Mouse (Mus musculus): Measurements from ENCODE around the gene Mok. TPM values are rescaled to one million over a fixed set of nuclear protein-coding genes. Genes with fewer than 3 reads are reported as not detected.

Gene Mok
- polyA plus RNA-seq, 1 experiment, result 3.3 TPM

DNA sequence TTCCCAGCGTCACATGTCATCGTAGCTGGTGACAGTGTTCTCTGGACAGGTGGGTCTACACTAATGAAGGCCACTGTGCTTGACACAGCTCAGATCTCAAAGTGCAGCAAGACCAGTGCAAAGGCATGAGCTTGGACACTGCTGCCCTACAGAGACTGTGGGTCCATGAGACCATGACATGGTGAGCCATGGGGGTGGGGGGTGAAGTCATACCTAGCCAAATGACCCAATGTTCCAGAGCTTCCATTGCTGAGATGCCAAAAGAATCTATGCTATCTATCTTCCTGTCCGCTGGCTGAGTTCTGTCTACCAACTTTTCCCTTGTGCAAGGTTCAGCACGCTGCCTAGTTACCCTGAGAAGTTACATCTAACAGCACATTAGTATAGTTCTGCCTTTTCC, 11.8 kb downstream of the Mok start:
- Histone ChIP-seq H3K27me3 (ENCODE audit: control insufficient read depth, insufficient read depth, insufficient read length) (no peaks in the 10 kb centered on the region), H3K4me3 (no peak overlapping the region), H3K79me2 (ENCODE audit: control insufficient read depth, insufficient read depth) (no peaks in the 10 kb centered on the region), H3ac (ENCODE audit: control insufficient read depth, insufficient read length) (no peak overlapping the region), H3K4me2 (ENCODE audit: low read depth) (no peak overlapping the region), H3K36me3 (ENCODE audit: control insufficient read depth, insufficient read depth) (no peaks in the 10 kb centered on the region)
- TF ChIP-seq TCF12 (IDR thresholded peaks at IDR 0.05; ENCODE audit: insufficient read depth, poor library complexity, severe bottlenecking) (no peak), SRF (IDR thresholded peaks at IDR 0.05; ENCODE audit: control insufficient read depth, insufficient read length, low read depth) (no peak), CEBPB (IDR thresholded peaks at IDR 0.05; ENCODE audit: insufficient read depth, poor library complexity, severe bottlenecking) (no peak)

DNA sequence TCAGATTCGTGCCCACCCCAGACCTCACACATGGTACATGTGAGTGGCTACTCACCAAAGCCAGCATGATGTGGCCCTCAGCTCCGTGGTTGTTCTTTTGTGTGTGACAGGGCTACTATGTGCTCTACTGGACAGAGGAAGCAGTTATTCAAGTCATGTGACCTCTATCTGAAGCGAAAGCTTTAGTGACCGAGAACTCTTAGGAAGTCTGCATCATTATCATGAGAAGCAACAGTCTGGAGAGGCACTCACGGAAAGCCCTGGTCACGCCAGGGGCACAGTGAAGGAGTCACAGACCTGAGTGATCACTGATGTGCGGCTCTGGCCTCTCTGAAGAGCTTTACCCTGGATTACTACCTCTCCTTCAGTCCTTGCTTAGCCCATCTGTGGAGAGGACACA, 18.4 kb downstream of the Mok start:
- TF ChIP-seq MYOG (IDR thresholded peaks at IDR 0.05; ENCODE audit: control insufficient read depth in 1 of 3, insufficient read depth in 1 of 3, insufficient read length in 2 of 3, low read depth in 2 of 3), result no peak
- Histone ChIP-seq H3K4me3 (no peak overlapping the region), H3ac (ENCODE audit: control insufficient read depth, insufficient read length) (no peak overlapping the region), H3K27me3 (ENCODE audit: control insufficient read depth, insufficient read depth, insufficient read length) (no peaks in the 10 kb centered on the region), H3K36me3 (ENCODE audit: control insufficient read depth, insufficient read depth) (no peaks in the 10 kb centered on the region), H3K79me2 (ENCODE audit: control insufficient read depth, insufficient read depth) (no peaks in the 10 kb centered on the region), H3K4me2 (ENCODE audit: low read depth) (no peak overlapping the region)

DNA sequence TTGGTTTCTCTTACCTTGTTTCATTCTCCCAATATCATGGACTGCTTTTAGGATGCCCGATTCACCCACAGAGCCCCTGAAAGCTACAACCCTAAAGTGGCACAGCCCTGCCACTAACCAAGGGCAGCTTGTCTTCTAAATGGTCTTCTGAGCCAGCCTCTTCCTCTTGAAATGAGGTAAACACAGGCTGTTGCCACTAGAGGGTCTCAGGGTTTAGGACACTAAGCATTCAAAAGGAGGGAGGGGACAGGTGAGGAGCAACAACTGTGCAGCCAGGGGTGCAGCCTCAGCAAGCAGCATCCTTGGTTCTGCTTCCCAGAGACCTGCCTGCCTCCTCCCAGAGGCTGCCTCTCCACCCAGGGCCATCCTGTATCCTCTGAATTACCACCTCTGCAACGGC, 19.0 kb downstream of the Mok start:
- H3K4me2 ChIP-seq (ENCODE audit: low read depth), result no peak overlapping the region
- no peak overlapping the region for H3ac ChIP-seq (ENCODE audit: control insufficient read depth, insufficient read length)
- no peaks in the 10 kb centered on the region for H3K79me2 ChIP-seq (ENCODE audit: control insufficient read depth, insufficient read depth)
- no peak overlapping the region for H3K4me3 ChIP-seq
- no peaks in the 10 kb centered on the region for H3K27me3 ChIP-seq (ENCODE audit: control insufficient read depth, insufficient read depth, insufficient read length)
- TF ChIP-seq SRF (IDR thresholded peaks at IDR 0.05; ENCODE audit: control insufficient read depth, insufficient read length, low read depth) (no peak), TCF3 (IDR thresholded peaks at IDR 0.05; ENCODE audit: insufficient read length, low read depth) (no peak), E2F4 (IDR thresholded peaks at IDR 0.05; ENCODE audit: insufficient read depth) (no peak), POLR2A (IDR thresholded peaks at IDR 0.05; ENCODE audit: insufficient read length, low read depth) (no peak), TCF12 (IDR thresholded peaks at IDR 0.05; ENCODE audit: insufficient read depth, poor library complexity, severe bottlenecking) (no peak), MYOD1 (IDR thresholded peaks at IDR 0.05; ENCODE audit: control insufficient read depth in 1 of 3, insufficient read length in 2 of 3, low read depth in 2 of 3) (no peak), MYOG (IDR thresholded peaks at IDR 0.05; ENCODE audit: control insufficient read depth in 1 of 3, insufficient read depth in 1 of 3, insufficient read length in 2 of 3, low read depth in 2 of 3) (no peak), USF1 (IDR thresholded peaks at IDR 0.05; ENCODE audit: low read depth) (no peak), POLR2AphosphoS2 (IDR thresholded peaks at IDR 0.05; ENCODE audit: insufficient read length, low read depth) (no peak), MAX (IDR thresholded peaks at IDR 0.05; ENCODE audit: low read depth) (no peak), CEBPB (IDR thresholded peaks at IDR 0.05; ENCODE audit: insufficient read depth, poor library complexity, severe bottlenecking) (no peak)
- no peaks in the 10 kb centered on the region for H3K36me3 ChIP-seq (ENCODE audit: control insufficient read depth, insufficient read depth)

DNA sequence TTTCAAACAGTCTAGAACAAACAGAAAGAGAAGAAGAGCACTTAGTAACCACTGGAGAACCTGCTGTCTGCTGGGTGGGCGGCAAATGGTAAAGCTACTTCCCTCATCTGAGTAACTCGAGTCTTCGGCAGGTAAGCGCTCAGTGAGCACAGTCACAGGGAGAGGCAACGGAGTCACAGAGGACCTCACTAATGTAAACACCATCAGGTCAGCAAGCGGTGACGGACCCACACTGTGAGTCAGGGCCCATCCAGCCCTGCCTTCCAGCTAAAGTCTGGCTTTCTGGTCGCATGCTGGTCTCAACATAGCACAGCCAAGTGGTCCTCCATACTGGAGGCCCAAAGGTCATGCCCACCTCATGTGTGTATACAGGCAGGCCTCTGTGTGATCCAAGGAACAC, 21.4 kb downstream of the Mok start:
- Histone ChIP-seq H3K79me2 (ENCODE audit: control insufficient read depth, insufficient read depth) (no peaks in the 10 kb centered on the region), H3ac (ENCODE audit: control insufficient read depth, insufficient read length) (no peak overlapping the region), H3K4me3 (no peak overlapping the region), H3K4me2 (ENCODE audit: low read depth) (no peak overlapping the region), H3K27me3 (ENCODE audit: control insufficient read depth, insufficient read depth, insufficient read length) (no peaks in the 10 kb centered on the region), H3K36me3 (ENCODE audit: control insufficient read depth, insufficient read depth) (no peaks in the 10 kb centered on the region)
- TF ChIP-seq E2F4 (IDR thresholded peaks at IDR 0.05; ENCODE audit: insufficient read depth) (no peak), SRF (IDR thresholded peaks at IDR 0.05; ENCODE audit: control insufficient read depth, insufficient read length, low read depth) (no peak), MYOD1 (IDR thresholded peaks at IDR 0.05; ENCODE audit: control insufficient read depth in 1 of 3, insufficient read length in 2 of 3, low read depth in 2 of 3) (no peak)

DNA sequence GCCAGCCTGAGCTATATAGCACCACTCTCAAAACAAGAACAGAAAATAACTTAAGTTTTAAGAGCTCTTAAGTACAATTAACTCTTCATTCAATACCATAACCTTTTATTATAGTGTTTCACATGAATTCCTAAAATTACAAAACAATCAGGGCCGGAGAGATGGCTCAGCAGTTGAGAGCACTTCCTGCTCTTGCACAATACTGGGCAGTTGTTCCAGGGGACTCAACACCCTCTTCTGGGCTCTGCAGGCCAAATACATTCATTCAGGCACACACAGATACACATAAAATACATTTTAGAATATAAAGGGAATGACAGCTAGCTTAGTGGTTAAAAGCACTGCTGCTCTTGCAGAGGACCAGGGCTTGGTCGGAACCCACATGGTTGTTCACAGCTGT, 23.9 kb downstream of the Mok start:
- H3K4me2 ChIP-seq (ENCODE audit: low read depth), result no peak overlapping the region
- no peaks in the 10 kb centered on the region for H3K79me2 ChIP-seq (ENCODE audit: control insufficient read depth, insufficient read depth)
- no peaks in the 10 kb centered on the region for H3K36me3 ChIP-seq (ENCODE audit: control insufficient read depth, insufficient read depth)
- no peak overlapping the region for H3ac ChIP-seq (ENCODE audit: control insufficient read depth, insufficient read length)
- H3K4me3 ChIP-seq, result no peak overlapping the region
- no peaks in the 10 kb centered on the region for H3K27me3 ChIP-seq (ENCODE audit: control insufficient read depth, insufficient read depth, insufficient read length)
- 0 out of 2 replicates have a peak, but pooled peaks have one; percentile 35 for TF ChIP-seq CEBPB (IDR thresholded peaks at IDR 0.05; ENCODE audit: insufficient read depth, poor library complexity, severe bottlenecking)
- TF ChIP-seq MYOG (IDR thresholded peaks at IDR 0.05; ENCODE audit: control insufficient read depth in 1 of 3, insufficient read depth in 1 of 3, insufficient read length in 2 of 3, low read depth in 2 of 3), result no peak

DNA sequence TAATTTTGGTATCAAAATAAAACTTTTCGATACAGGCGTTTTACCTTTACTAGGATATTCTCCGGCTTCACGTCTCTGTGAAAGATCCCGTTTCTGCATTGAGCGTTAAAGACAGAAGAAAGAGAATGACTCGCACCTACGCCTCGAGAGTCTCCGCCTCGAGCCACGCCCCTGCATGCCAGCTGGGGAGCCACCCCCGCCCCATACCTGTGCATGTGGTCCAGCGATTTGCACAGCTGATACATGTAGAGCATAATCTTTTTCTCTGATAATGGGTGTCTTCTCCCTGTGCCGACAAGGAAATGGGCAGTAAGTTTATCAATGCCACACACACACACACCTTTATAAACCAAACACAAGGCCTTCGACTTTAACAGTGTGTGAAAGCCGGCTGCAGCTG, 25.8 kb downstream of the Mok start:
- Histone ChIP-seq H3K79me2 (ENCODE audit: control insufficient read depth, insufficient read depth) (no peaks in the 10 kb centered on the region), H3K36me3 (ENCODE audit: control insufficient read depth, insufficient read depth) (no peaks in the 10 kb centered on the region), H3K27me3 (ENCODE audit: control insufficient read depth, insufficient read depth, insufficient read length) (no peaks in the 10 kb centered on the region), H3K4me3 (no peak overlapping the region), H3ac (ENCODE audit: control insufficient read depth, insufficient read length) (no peak overlapping the region), H3K4me2 (ENCODE audit: low read depth) (no peak overlapping the region)
- TF ChIP-seq E2F4 (IDR thresholded peaks at IDR 0.05; ENCODE audit: insufficient read depth), result no peak
- no peak for TF ChIP-seq REST (IDR thresholded peaks at IDR 0.05; ENCODE audit: insufficient read depth, insufficient read length)
- no peak for TF ChIP-seq CEBPB (IDR thresholded peaks at IDR 0.05; ENCODE audit: insufficient read depth, poor library complexity, severe bottlenecking)
- no peak for TF ChIP-seq POLR2A (IDR thresholded peaks at IDR 0.05; ENCODE audit: insufficient read length, low read depth)
- no peak for TF ChIP-seq TCF12 (IDR thresholded peaks at IDR 0.05; ENCODE audit: insufficient read depth, poor library complexity, severe bottlenecking)
- no peak for TF ChIP-seq POLR2AphosphoS2 (IDR thresholded peaks at IDR 0.05; ENCODE audit: insufficient read length, low read depth)
- no peak for TF ChIP-seq MAX (IDR thresholded peaks at IDR 0.05; ENCODE audit: low read depth)
- TF ChIP-seq TCF3 (IDR thresholded peaks at IDR 0.05; ENCODE audit: insufficient read length, low read depth), result no peak
- TF ChIP-seq MYOD1 (IDR thresholded peaks at IDR 0.05; ENCODE audit: control insufficient read depth in 1 of 3, insufficient read length in 2 of 3, low read depth in 2 of 3), result no peak
- TF ChIP-seq MYOG (IDR thresholded peaks at IDR 0.05; ENCODE audit: control insufficient read depth in 1 of 3, insufficient read depth in 1 of 3, insufficient read length in 2 of 3, low read depth in 2 of 3), result no peak
- TF ChIP-seq SRF (IDR thresholded peaks at IDR 0.05; ENCODE audit: control insufficient read depth, insufficient read length, low read depth), result no peak
- no peak for TF ChIP-seq USF1 (IDR thresholded peaks at IDR 0.05; ENCODE audit: low read depth)
